Mouse (Mus musculus) intestine, embryonic 15.5 days (tissue): Measurements from ENCODE around the gene Gm21541. TPM values are rescaled to one million over a fixed set of nuclear protein-coding genes. Genes with fewer than 3 reads are reported as not detected.
"Not testable (repeated sequence)": the region's sequence is repeated elsewhere in the genome, so short reads cannot be mapped to it uniquely, and the experiment has no call there.

Experiments
- ATAC-seq: fragments of 200-750 bp; cut with Nextera tagmentation; 2 replicates; pipeline ENCODE4 v1.8.0; 2017; ENCODE audit warnings: moderate TSS enrichment, moderate library complexity
- H3K27ac ChIP-seq: fragments of 300-500 bp; sonication (generic); 2 replicates; pipeline ENCODE4 v1.5.1; 2015; ENCODE audit warnings: mild to moderate bottlenecking, inconsistent platforms
- H3K27me3 ChIP-seq: fragments of 300-500 bp; sonication (generic); replicated peaks from 2 replicates; pipeline ENCODE4 v1.6.1; 2015; ENCODE audit warnings: inconsistent platforms
- H3K36me3 ChIP-seq: fragments of 300-500 bp; sonication (generic); 2 replicates; pipeline ENCODE4 v1.6.1; 2015; ENCODE audit warnings: inconsistent platforms
- H3K4me1 ChIP-seq: fragments of 300-500 bp; sonication (generic); replicated peaks from 2 replicates; pipeline ENCODE4 v1.6.1; 2015; ENCODE audit warnings: inconsistent platforms
- H3K4me2 ChIP-seq: fragments of 300-500 bp; sonication (generic); replicated peaks from 2 replicates; pipeline ENCODE4 v1.6.1; 2015; ENCODE audit warnings: mild to moderate bottlenecking, inconsistent platforms
- H3K4me3 ChIP-seq: fragments of 300-500 bp; sonication (generic); replicated peaks from 2 replicates; pipeline ENCODE4 v1.5.1; 2015; ENCODE audit warnings: inconsistent platforms
- H3K9ac ChIP-seq: fragments of 300-500 bp; sonication (generic); 2 replicates; pipeline ENCODE4 v1.6.1; 2015; ENCODE audit warnings: inconsistent platforms
- H3K9me3 ChIP-seq: fragments of 300-500 bp; sonication (generic); 2 replicates; pipeline ENCODE4 v1.6.1; 2016; ENCODE audit warnings: inconsistent platforms
- WGBS: fragments of 180-500 bp; shearing (Covaris S2); methylation state at CpG from one replicate; pipeline ENCODE4 v1.1.7; 2015; 5-methylcytosine and 5-hydroxymethylcytosine counted together
- polyA plus RNA-seq: library from polyadenylated mRNA; unstranded; fragments of >200 nt; fragmentation: Nextera tagmentation; extraction: Ambion mirVana; gene quantifications from 2 replicates; pipeline ENCODE4 v1.2.1, GENCODE M21; 2015

The Gm21541 gene
- 16.9 and 31.6 TPM in 2 replicates for polyA plus RNA-seq

DNA sequence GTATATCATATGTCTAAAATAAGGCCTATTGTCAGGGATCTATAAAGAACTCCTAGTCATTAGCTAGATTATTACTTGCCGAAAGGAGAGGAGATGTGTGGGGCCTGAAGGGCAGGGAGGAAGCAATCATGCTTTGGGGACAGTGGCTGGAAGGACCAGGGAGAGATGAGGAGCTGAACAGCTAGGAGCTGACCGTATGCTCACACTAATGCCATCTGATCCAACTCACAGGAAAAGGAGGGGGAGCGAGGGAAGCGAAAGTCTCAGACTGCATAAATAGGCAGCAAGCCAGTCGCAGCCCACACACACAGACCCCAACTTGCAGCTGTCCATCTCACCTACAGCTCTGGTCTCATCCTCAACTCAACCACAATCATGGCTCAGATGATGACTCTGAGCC lies at the start of gene Gm21541:
Gene Gm21541 (plus strand): TSS at position 301 of the 400 bp plus-strand sequence.
- H3K36me3 ChIP-seq, H3K4me3 ChIP-seq, H3K27me3 ChIP-seq, H3K27ac ChIP-seq, H3K4me2 ChIP-seq, H3K4me1 ChIP-seq, H3K9me3 ChIP-seq, ATAC-seq, H3K9ac ChIP-seq: not testable (repeated sequence)
- WGBS, result no CpG with 5 or more reads among the region's 5 CpGs

DNA sequence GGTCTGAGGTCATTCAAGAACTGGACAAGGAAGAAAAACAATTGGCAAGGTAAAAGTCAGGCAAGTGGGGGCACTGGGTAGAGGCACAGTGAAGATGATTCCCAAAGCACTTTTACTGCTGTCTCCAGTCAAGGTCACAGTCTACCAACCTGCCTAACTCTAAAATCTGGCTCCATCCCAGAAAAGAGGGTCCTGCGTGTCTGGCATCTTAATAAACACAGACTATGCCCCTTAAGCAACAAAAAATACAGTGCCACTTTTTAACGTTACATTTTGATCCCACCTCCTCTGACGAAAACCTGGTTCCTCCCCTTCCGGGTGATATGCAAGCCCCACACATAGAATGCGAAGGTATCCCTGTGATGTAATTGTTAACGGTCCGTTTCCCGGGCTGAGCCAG lies 37.9 kb downstream of the Gm21541 start, which contains the start of gene Gm20878:
Gene Gm20878 (plus strand): TSS at position 301 of the 400 bp plus-strand sequence.
- WGBS, result no CpG with 5 or more reads among the region's 8 CpGs
- ATAC-seq, result not testable (repeated sequence)

More for the DNA sequence above, 37.9 kb downstream of the Gm21541 start, which contains the start of gene Gm20878:
- not testable (repeated sequence) for H3K36me3 ChIP-seq, H3K4me3 ChIP-seq, H3K27ac ChIP-seq, H3K9me3 ChIP-seq, H3K4me1 ChIP-seq, H3K27me3 ChIP-seq, H3K4me2 ChIP-seq, H3K9ac ChIP-seq

Other genes starting within 250 kb of the Gm21541 start
- gene Cntfr, start 206.5 kb upstream of the Gm21541 start, polyA plus RNA-seq, result 5.1 and 6.4 TPM in 2 replicates
- gene Il11ra1, start 203.6 kb upstream of the Gm21541 start, polyA plus RNA-seq, result 127 and 129 TPM in 2 replicates
- 58.8 and 65.0 TPM in 2 replicates for gene Rpp25l, start 190.1 kb upstream of the Gm21541 start, polyA plus RNA-seq
- 122 and 131 TPM in 2 replicates for gene Dctn3, start 180.4 kb upstream of the Gm21541 start, polyA plus RNA-seq
- gene Arid3c, start 172.5 kb upstream of the Gm21541 start, polyA plus RNA-seq, result not detected in 2 replicates
- gene Galt, start 148.4 kb upstream of the Gm21541 start, polyA plus RNA-seq, result 64.8 and 70.9 TPM in 2 replicates
- gene Sigmar1, start 147.5 kb upstream of the Gm21541 start, polyA plus RNA-seq, result 94.7 and 108 TPM in 2 replicates
- 30.5 and 31.9 TPM in 2 replicates for gene Ccl27a, start 129.4 kb upstream of the Gm21541 start, polyA plus RNA-seq
- gene Gm20878, start 38.0 kb downstream of the Gm21541 start, polyA plus RNA-seq, result 0.70 and 1.5 TPM in 2 replicates
- gene Fam205a4, start 62.4 kb downstream of the Gm21541 start, polyA plus RNA-seq, result 0.15 and 0.20 TPM in 2 replicates
- gene Gm21093, start 131.1 kb downstream of the Gm21541 start, polyA plus RNA-seq, result 0.10 TPM in 1 of 2 replicates, not detected in the other
- not detected in 2 replicates for gene Gm3893, start 187.6 kb downstream of the Gm21541 start, polyA plus RNA-seq
- gene Gm13304, start 211.2 kb downstream of the Gm21541 start, polyA plus RNA-seq, result 13.7 TPM in 1 of 2 replicates, not detected in the other
- gene Gm13306, start 249.8 kb downstream of the Gm21541 start, polyA plus RNA-seq, result not detected in 2 replicates